Mouse (Mus musculus): ENCODE measurements around the gene Sesn3.
"Not testable (repeated sequence)": the region's sequence is repeated elsewhere in the genome, so short reads cannot be mapped to it uniquely, and the experiment has no call there.

Sesn3 gene

GRCm38 (mm10) chr9:14274986-14275720, at the start of gene Sesn3:
TSS of gene Sesn3 (plus strand) at chr9:14275067.
- DNase-seq: peak; percentile 71

- DNase-seq: not testable (repeated sequence)
Observed at GRCm38 (mm10) chr9:14227086-14227485, 47.8 kb upstream of the Sesn3 start.

GRCm38 (mm10) chr9:14233702-14234373, 41.0 kb upstream of the Sesn3 start:
- no peak for DNase-seq

GRCm38 (mm10) chr9:14235286-14235685, 39.6 kb upstream of the Sesn3 start:
- no peak for DNase-seq

GRCm38 (mm10) chr9:14241003-14241402, 33.9 kb upstream of the Sesn3 start:
- DNase-seq: not testable (repeated sequence)

GRCm38 (mm10) chr9:14242308-14242707, 32.6 kb upstream of the Sesn3 start:
- DNase-seq: no peak

GRCm38 (mm10) chr9:14244528-14244927, 30.3 kb upstream of the Sesn3 start:
- DNase-seq: no peak

GRCm38 (mm10) chr9:14245013-14245586, 29.8 kb upstream of the Sesn3 start:
- no peak for DNase-seq

- DNase-seq: peak; percentile 27
Observed at GRCm38 (mm10) chr9:14246016-14246799, 28.7 kb upstream of the Sesn3 start.

- no peak for DNase-seq
Observed at GRCm38 (mm10) chr9:14247480-14248208, 27.2 kb upstream of the Sesn3 start.

GRCm38 (mm10) chr9:14248209-14248596, 26.7 kb upstream of the Sesn3 start:
- DNase-seq: no peak

- peak; percentile 7 for DNase-seq
Observed at GRCm38 (mm10) chr9:14261150-14261549, 13.7 kb upstream of the Sesn3 start.

GRCm38 (mm10) chr9:14262568-14262972, 12.3 kb upstream of the Sesn3 start:
- DNase-seq: no peak

GRCm38 (mm10) chr9:14266470-14266869, 8.4 kb upstream of the Sesn3 start:
- DNase-seq: no peak

GRCm38 (mm10) chr9:14268578-14268977, 6.3 kb upstream of the Sesn3 start:
- DNase-seq: no peak

GRCm38 (mm10) chr9:14272921-14273320, 1.9 kb upstream of the Sesn3 start:
- no peak for DNase-seq

GRCm38 (mm10) chr9:14274586-14274985, 281 bp upstream of the Sesn3 start:
- no peak for DNase-seq

GRCm38 (mm10) chr9:14275792-14276480, 1.1 kb downstream of the Sesn3 start:
- peak; percentile 95 for DNase-seq

- no peak for DNase-seq
Observed at GRCm38 (mm10) chr9:14276481-14277287, 1.8 kb downstream of the Sesn3 start.

- DNase-seq: no peak
Observed at GRCm38 (mm10) chr9:14277365-14277991, 2.6 kb downstream of the Sesn3 start.

Data from liver (tissue).